Mouse (Mus musculus) heart, postnatal 0 days (tissue): ENCODE measurements around the gene Pcca.

Experiments used
- CTCF ChIP-seq: IDR thresholded peaks from 2 replicates; pipeline ENCODE4 v1.5.1; 2016; ENCODE audit warnings: antibody characterized with exemption, control low read depth, low read depth
- EP300 ChIP-seq: IDR thresholded peaks from 2 replicates; pipeline ENCODE4 v1.6.1; 2016; ENCODE audit warnings: antibody characterized with exemption, low read depth

- TF ChIP-seq CTCF, result no peak
- TF ChIP-seq EP300, result no peak
Measured at GRCm38 (mm10) chr14:122747860-122748842, 214.0 kb downstream of the Pcca start.
